Mouse (Mus musculus) ES-CJ7 (cell line): ENCODE data around the gene Mag.
"Not testable (repeated sequence)": the region's sequence is repeated elsewhere in the genome, so short reads cannot be mapped to it uniquely, and the experiment has no call there.

Source experiments
- DNase-seq: peaks from one replicate; pipeline ENCODE4 v3.0.0; 2011; ENCODE audit warnings: low read depth, low spot score

Mag gene

DNA sequence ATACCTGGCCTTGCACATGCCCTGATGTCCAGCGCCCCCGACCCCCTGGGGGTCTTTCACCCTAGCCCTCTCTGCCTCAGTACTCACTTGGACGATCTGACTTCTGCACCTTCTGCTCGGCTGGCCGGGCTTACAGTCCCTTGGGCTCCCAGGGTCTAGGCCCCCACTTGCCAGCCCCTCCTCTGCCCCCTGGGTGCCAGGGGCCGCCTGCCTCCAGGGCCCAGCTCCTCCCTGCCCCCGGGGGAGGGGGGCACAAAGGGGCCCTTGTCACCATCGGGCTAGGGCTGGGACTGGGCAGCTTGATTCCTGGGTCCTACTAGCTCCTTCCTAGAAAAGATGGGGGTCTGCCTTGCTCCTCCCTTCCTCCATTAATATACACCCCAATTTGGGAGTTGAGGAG is at the start of gene Mag:
TSS of gene Mag (minus strand) at position 142 of the 400 bp plus-strand sequence.
- DNase-seq = no peak

DNA sequence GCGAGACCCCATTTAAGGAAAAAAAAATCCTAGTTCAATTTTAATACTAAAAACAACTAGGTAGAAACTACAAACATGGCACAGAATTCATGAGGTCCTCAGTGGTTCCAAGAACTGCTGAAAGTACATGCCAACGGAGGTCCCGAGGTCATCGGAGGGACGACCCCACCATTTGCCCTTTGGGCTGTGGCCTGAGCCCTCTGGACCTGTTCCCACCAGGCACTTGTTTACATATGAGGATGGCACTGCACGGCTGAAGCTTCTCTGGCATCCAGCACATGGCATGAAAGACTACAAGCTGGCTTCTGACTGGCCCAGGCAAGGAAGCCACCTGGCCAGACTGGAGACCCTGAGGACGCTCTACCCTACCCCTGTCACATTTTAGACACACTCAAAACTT is 49.7 kb upstream of the Mag start:
- no peak for DNase-seq

- DNase-seq = no peak
Measured at GRCm38 (mm10) chr7:30962862-30963261, 48.2 kb upstream of the Mag start.

GRCm38 (mm10) chr7:30959786-30960349 is 45.2 kb upstream of the Mag start:
- no peak for DNase-seq

GRCm38 (mm10) chr7:30958866-30959487 is 44.3 kb upstream of the Mag start:
- no peak for DNase-seq

DNA sequence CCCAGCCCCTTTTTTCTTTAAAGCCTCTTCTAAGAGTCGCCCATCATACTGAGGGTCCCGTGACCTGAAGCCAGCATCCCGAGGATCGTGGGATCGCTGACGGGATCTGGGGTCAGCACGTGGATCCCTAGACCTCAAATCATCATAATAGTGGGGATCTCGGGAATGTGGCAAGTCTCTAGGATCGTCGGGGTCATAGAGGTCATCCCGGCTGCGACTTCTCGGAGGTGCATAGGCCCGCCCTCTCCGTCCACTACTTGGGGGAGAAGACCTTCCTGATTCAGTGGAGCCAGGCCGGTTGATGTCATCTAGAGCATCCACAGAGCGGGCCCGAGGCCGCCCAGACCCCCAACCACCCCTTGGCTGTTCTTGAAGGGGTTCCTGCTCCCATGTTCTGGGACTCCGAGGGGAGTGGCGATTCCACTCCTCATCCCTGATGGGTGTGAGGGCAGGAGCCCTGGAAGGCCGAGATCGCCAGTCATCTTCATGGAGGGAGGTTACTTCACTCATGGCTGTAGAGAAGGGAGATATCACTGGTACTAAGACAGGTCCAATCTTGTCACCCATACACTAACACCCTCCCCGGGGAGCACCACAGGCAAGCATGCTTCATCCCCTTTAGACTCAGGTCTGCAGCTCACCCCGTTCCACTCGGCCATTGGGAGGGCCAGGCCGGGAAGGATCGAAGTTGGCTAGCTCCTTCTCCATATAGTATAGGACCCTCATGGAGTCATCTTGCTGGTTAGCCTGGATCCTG is 43.6 kb upstream of the Mag start:
- DNase-seq = peak; percentile 62

GRCm38 (mm10) chr7:30957367-30957783 is 42.7 kb upstream of the Mag start:
- DNase-seq = peak; percentile 86

DNA sequence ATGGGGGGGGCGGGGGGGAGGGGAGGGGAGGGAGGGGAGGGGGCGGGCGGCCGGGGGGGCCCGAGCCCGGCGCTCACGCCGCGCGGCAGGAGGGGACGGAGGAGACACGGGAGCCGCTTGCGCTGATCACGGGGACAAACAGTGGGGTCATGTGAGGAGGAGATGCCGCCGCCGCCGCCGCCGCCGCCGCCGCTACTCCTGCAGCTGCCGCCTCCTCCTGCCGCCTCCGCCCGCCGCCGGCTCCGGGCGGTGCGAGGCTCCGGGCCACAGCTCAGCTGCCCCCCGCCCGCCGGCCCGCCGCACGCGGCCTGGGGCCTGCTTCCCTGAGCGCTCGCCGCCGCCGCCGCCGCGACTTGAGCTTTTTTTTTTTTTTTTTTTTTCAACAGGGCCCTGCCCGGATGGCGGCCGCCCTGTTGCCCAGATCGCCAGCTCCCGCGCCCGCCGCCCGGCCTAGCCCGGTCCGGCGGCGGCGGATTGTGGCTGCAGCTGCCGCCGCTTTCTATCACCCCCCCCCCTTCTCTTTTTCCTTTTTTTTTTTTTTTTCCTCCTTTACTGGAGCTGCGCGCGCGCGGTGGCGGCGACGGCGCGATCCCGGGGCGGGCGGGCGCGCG is 42.2 kb upstream of the Mag start, which contains the start of gene Usf2:
TSS of gene Usf2 (minus strand) at position 48 of the 611 bp plus-strand sequence.
- peak; percentile 65 for DNase-seq

- no peak for DNase-seq
Measured at GRCm38 (mm10) chr7:30956357-30956751, 41.7 kb upstream of the Mag start.

DNA sequence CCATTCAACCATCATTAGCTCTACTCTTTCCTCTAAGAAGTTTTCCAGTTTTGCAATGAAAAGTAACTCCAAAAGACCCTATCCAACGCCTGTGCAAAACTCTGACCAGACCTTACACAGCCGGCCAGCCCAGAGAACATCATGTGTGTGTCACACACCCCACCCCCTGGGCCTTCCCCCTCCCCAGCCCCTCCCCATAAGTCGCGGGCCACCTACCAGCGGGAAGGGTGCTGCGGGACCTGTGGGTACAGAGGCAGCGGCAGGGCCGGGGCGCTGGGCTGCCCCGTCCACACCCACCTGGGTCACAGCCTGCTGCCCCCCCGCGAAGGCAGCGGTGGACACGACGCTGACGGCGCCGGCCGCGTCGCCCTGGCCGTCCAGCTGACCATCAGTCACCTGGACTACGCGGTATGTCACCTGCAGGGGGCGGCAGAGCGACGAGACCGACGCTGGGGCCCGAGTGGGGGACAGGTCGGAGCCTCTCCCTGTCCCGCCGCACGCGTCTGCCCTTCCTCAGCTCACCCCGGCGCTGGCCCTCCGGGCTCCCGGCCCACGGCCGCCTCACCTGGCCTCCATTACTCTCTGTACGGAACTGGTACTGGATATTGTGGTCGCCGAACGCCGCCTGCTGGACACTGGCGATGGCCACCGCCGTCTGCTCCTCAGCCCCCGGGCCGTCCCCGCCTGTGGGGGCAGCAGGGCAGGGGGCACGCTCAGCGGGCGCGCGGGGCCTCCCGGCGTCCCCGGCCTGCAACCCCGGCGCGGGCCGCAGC is 41.1 kb upstream of the Mag start:
- DNase-seq = peak; percentile 55

GRCm38 (mm10) chr7:30954971-30955520 is 40.4 kb upstream of the Mag start:
- no peak for DNase-seq

DNA sequence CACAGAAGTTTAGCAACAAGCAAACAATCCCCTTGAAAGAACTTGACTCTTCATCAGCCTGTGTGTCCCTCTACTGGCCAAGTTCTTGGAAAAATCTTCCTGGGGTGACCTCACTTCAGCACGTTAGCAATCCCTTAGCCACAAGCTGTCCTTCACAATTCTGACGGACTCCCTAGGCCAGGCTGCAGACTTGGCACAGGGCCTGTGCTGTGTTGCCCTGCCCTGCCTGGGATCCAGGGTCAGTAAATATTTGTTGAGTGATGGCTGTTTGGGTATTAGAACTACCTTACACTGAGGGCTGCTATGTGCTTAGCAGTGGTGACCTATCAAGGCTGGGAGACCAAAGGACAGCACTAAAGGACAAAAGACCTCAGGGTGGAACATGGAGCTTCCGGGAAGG is 39.4 kb upstream of the Mag start:
- DNase-seq = no peak

DNA sequence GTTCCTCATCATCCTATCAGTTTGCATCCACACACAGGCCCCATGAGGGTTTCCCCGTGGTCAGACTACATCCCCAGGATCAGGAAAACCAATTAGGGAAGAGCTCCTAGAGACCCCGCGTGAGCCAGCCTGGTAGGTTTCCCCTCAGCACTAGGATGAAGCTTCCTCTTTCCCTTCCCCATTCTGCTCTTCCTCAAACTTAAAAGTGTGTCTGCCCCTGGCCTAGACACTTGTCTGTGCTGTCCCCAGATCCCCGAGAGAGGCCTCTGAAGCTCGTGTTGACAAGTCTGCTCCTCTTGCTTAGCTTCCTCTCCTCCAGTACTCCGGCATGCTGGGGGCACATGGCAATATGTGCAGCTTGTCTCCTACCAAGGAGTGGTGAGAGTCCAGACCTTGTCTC is 38.8 kb upstream of the Mag start:
- no peak for DNase-seq

- DNase-seq = no peak
Measured at GRCm38 (mm10) chr7:30952441-30953265, 38.0 kb upstream of the Mag start.

DNA sequence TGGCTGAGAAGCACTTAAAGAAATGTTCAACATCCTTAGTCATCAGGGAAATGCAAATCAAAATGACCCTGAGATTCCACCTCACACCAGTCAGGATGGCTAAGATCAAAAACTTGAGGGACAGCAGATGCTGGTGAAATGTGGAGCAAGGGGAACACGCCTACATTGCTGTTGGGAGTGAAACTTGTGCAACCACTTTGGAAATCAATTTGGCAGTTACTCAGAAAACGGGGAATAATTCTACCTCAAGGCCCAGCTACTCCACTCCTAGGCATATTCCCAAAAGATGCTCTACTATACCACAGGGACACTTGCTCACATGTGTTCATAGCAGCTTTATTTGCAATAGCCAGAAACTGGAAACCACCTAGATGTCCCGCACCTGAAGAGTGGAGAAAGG is 35.2 kb upstream of the Mag start:
- DNase-seq = not testable (repeated sequence)

DNA sequence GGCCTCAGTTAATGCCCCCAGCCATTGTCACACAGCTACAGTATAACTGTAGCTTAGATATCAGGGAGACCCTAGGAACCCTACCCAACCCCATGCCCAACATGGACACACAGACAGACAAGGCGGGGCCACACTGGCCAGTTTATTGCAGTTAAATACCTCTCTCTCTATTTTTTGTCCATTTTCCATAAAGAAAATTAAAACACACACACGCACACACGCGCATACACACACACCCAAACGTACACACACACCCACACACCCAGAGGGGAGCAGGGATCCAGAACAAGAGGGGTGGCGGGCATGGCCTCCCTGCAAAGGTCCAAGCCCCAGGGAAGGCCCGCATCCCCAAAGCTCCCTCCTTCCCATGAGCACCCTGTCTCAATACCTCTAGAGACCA is 31.2 kb upstream of the Mag start:
- no peak for DNase-seq

DNA sequence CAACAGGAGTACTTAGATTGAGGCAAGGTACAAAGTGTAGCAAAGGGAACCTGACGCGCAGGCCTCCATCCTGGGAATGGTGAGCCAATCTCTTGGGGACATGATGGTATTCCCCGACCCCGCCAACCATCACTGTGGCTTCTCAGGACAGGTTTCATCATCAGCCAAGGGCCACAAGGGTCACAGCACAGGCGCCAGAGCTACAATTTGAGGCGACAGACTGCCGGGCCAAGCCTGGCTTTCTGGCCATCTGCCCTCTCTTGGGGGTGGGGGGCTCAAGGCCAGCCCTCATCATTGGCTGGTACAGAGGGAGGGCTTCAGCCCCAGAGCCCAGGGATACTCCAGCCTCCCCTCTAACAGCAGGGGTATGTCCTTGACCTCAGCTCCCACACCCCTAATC is 30.8 kb upstream of the Mag start:
- not testable (repeated sequence) for DNase-seq

DNA sequence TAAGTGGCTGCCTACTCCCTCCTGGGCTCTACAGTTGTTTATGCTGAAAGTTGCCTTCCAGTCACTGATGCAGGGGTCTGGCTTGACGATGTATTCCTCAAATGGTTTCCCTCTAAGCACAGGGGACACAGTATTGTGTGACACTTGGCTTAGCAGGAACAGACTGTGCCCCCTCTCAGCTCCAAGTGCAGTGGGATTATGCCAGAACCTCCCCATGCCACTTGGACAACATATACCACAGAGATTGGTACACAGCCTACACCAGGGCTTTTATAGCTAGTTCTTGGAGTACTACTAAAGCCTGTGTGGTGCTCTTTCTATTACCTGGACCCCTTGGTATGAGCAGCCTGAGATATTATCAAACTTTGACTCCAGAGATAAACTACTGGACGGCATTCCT is 30.0 kb upstream of the Mag start:
- DNase-seq = not testable (repeated sequence)

DNA sequence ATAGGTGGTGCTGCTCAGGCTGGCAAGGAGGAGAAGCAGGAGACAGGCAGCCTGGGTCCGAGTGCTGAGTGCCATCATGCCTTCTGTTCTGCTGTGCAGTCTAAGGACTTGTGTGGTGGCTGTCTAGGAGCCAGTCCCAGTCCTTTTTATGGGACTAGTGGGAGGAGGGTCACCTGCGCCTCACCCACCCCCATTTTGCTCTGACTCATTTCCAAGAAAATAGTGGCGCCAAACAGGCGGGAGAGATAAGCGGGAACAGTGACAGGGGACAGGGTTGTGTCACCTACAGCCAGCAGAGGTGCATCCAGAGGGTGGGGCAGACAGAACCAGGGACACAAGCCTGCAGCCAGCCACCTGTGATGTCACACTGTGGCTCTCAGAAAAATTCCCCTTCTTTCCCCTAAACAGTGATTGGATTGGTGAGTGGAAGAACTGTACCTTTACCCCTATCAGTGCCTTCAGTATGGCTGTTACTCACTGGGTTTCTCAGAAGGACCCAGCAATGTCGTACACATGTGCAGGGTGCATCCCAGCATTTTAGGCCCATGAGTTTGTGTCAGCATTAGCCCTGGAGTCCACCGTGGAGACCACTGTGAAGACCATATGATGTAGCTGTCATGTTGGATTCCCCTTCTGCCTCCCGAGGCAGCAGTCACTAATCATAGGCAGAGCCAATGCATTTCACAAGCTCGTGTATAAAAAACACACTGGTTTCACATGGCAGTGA is 29.4 kb upstream of the Mag start, which contains the start of gene Hamp:
TSS of gene Hamp (minus strand) at position 124 of the 727 bp plus-strand sequence.
- no peak for DNase-seq

GRCm38 (mm10) chr7:30942365-30942764 is 27.7 kb upstream of the Mag start:
- not testable (repeated sequence) for DNase-seq
